Mouse (Mus musculus) retina, postnatal 1 day (tissue): ENCODE data around the gene Kif23.
A peak's percentile ranks its signal among the peaks of the same experiment; 100 is the strongest.

ENCODE experiments used
- DNase-seq: peaks from one replicate; pipeline ENCODE4 v3.0.0-alpha.2; 2012

Kif23 gene

DNA sequence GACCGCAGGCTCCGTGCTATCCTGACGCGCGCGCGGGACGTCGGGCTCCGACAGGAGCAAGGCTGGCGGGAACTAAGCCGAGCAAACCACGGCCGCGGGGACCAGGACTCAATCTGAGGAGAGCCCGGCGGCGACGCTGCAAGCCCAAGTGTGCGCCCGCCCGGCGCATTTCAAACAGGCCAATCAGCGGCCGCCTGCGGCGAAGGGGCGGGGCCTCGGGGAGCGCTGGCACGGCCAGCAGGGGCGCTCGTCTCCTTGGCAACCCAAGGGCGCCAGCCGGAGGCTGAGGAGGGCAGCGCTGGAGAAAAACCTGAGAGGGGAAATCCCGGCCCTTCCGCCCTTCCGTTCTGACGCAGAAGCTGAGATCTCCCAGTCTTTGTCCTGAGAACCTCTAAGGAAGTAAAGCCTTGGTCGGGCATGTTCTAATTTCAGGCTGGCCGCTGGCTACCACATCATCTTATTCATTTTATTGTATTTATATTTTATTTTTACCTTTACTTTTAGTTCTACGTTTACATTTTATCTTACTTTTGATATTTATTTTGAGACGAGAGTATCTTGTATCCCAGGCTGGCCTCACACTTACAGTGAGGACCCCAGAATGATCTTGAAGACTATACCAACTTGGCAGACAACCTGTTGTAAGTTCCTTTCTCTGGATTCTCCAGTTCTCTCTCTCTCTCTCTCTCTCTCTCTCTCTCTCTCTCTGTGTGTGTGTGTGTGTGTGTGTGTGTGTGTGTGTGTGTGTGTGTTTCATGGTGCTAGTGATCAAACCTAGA, at the start of gene Kif23:
TSS of gene Kif23 (minus strand) at position 152 of the 779 bp plus-strand sequence.
- DNase-seq = peak; percentile 98

DNA sequence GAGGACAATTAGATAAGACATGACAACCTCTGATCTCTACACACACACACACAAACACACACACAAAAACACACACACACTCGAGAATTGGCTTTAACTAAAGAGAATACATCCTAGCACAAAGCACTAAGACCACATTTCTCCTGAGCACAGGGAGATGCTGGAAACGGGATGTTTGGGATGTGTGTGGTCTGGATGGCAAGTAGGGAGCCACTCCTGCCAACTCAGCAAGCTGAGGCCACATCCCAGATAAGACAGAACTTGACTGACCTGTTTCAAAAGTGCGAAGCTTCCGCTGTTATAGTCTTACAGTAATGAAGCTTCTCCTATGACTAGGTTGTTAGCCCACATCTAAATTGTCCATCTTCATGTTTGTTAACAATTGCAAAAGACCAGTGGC, 44.6 kb upstream of the Kif23 start:
- DNase-seq = no peak

- no peak for DNase-seq
Measured at GRCm38 (mm10) chr9:61990738-61991137, 44.2 kb upstream of the Kif23 start.

DNA sequence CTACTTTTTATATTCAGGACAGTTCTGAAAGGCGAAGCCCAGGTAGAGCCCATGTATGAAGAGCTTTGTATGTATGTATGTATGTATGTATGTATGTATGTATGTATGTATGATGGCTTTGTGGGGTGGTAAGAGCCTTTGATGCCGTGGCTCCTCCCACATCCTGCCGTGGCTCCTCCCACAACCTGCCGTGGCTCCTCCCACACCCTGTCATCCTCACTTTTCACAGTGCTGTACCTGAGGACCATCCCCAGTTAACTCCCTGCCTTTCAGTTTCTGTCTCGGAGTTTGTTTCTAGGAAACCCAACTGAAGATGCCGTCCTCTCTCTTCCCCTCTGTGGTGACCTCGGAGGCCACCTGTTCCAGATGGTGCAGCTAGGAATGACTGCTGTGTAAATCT, 39.5 kb upstream of the Kif23 start:
- no peak for DNase-seq

GRCm38 (mm10) chr9:61985183-61985863, 38.7 kb upstream of the Kif23 start:
- peak; percentile 52 for DNase-seq

- no peak for DNase-seq
Measured at GRCm38 (mm10) chr9:61982940-61983620, 36.5 kb upstream of the Kif23 start.

- no peak for DNase-seq
Measured at GRCm38 (mm10) chr9:61981876-61982275, 35.3 kb upstream of the Kif23 start.

DNA sequence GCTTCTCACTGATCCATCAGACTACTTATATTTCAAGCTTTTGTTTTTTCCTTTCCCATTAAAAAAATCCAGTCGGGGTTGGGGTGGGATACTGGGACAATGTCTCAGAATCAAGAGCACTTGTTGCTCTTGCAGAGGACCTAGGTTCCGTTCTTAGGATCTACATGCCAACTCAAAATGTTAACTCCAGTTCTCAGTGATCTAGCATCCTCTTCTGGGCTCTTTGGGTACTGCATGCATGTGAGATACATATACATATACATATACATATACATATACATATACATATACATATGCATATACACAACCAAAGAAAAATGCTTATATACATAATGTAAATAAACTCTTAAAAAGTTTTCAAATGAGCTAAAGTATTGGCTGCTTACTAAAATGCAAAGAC, 33.4 kb upstream of the Kif23 start:
- DNase-seq = no peak

GRCm38 (mm10) chr9:61977258-61977945, 30.8 kb upstream of the Kif23 start:
- no peak for DNase-seq

GRCm38 (mm10) chr9:61972031-61972430, 25.5 kb upstream of the Kif23 start:
- DNase-seq = no peak

GRCm38 (mm10) chr9:61971045-61971444, 24.5 kb upstream of the Kif23 start:
- DNase-seq = no peak

- peak; percentile 49 for DNase-seq
Measured at GRCm38 (mm10) chr9:61967357-61967756, 20.8 kb upstream of the Kif23 start.

GRCm38 (mm10) chr9:61965987-61966386, 19.4 kb upstream of the Kif23 start:
- DNase-seq = no peak

DNA sequence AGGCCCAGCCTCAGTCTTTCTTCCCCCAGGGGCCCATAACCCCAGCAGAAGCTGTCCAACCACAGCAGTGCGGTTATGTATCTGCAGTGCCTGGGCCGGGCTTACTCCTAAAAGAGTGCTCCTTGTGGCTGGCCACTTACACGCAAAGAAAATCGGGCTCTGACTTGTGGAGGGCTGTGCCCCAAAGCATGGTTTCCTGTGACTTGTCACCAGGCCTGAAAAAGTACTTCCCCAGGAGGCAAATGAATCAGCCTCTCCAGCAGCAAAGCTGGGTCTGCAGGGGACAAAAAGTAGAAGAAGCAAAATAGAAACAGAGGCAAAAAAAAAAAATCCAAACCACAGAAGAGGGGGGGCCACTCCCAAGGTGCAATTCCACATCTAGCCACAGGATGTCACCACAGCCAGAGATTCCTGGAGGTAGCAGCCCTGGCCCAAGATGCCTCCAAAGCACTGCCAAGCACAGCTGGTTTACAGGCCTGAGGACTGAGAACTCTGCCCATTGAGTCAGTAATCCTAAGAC, 18.9 kb upstream of the Kif23 start:
- peak; percentile 79 for DNase-seq

GRCm38 (mm10) chr9:61963356-61963755, 16.8 kb upstream of the Kif23 start:
- no peak for DNase-seq

DNA sequence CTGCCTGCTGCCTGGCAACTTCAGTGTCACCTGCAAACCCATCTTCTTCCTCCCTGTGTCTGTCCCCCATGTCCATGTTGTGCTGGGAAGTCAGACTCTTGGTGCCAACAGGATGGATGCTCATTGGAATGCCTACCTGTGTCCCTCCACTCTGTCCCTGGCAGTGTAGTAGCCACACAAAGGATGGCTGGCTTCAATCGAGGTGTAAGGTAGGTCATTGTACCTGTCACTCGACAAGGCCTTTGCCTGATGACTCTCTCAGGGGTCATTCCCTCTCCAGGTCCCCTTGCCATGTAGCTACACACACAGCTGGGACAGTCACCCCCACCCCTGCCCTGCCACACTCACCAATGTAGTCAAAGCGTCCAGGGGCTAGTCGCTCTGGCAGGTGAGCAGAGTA, 14.6 kb upstream of the Kif23 start:
- no peak for DNase-seq

DNA sequence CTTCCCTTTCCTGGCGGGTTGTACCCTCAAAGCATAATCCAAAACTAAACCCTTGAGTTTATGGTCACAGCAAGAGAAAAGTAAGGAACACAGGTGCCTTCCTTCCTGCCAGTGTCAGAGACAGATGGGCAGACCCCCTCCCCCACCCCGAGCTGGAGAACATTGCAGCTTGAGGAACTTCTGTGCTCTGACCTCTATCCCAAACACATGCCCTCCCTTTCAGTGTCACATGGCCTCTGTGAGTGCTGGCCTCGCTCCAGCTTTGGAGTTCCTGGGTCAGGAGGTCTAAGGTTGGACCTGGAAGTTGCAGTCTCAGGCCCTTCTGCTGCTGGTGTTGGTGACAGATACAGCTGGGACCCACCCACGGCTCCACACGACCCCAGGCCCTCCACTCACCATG, 14.2 kb upstream of the Kif23 start:
- peak; percentile 27 for DNase-seq

- DNase-seq = no peak
Measured at GRCm38 (mm10) chr9:61959921-61960569, 13.5 kb upstream of the Kif23 start.

DNA sequence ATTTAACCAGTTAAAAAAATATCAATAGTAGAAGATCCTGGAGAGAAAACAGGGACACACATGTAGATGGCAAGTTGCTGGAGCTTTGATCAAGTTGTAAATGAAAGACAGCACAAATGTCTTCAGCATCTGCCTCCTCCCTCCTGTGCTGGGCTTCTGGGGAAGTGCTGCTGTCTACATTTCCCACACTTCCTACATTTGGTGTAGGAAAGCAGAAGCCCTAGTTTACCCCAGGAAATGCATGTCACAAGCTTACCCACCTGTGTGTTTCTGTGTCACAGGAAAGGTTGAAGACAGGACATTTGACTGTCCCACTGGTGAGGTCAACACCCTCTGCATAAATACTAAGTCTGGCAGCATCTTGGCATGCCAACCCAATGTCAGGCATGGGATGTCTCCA, 8.1 kb upstream of the Kif23 start:
- no peak for DNase-seq

DNA sequence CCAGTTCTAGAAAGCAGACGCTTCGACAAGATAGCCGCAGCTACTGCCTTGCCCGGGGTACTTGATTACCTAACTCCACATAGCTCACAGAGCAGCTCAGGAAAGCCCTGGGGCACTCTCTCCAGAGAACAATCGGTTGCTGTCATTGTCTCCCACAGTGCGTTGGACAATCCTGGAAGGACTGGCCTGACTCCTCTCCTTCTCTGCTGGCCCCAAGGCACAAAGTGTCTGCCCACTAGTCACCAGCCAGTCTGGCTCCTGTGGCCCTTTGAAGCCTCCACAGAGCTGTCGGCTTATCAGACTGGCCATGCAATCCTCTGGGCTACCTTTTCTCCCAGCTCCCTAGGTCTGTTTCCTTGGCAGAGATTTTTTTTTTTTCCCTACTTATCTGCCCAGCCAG, 5.7 kb upstream of the Kif23 start:
- DNase-seq = peak; percentile 9

DNA sequence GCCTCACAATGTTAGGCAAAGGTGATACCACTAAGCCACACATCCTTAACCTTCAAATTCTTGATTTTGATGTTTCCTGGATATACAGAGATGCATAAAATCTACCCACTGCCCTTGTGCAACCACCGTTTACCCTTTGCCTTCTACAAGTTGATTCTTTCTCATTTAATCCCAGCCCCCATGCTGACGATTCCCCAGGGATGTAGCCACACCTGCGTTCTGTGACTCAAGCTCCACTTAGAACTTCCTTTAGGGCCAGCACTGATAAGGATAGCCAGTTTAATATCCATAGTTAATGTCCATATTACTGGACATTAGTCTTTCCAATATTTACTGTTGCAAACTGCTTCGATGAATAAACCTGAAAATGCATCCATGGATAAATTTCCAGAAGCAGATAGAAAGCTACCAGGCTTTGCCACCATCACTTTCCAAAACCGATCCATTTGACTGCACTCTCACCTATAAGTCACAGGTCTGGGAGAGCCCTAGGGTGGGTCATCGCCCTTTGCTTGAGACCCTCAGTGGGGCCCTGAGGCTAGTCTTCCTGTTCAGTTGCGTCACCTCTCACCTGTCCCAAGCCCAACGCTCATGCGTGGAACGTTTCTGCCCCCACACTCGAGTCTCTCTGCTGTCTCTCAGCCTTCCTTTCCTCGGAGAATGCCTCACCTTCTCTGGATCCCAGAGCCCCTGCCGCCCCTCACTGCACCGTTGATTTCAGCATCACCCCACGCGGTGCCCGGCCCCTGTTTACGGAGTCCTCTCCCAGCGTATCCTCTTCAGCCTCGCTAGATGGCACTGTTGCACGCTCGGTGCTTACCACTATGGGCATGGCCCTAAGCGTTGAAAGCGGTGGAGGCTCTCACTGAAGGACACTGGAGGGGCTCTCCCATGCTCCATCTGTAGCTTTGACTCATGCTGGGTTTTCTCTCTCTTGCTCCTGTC, 1.1 kb upstream of the Kif23 start:
- DNase-seq = peak; percentile 92
